9 mouse cellular contexts compared by ENCODE assay signal in genomic region chr11:94832246-94832985, GRCm38 (mm10). TPM values are rescaled to one million over a fixed set of nuclear protein-coding genes. Genes with fewer than 3 reads are reported as not detected.
DNase-seq lines count a peak whose midpoint lies in the region; ATAC-seq lines count a peak whose summit lies in the region.
"Had no signal": no experiment of that assay in that cellular context is flagged by ENCODE, and none has a peak within 500 bp of the region (broad histone marks: within the 10 kb centered on the region; RNA-seq: fewer than 3 reads in every experiment).

No protein-coding gene starts in this region.

- peak; percentile 67 for DNase-seq in forebrain, embryonic 10.5 days (ENCODE audit: extremely low spot score, low spot score)
- DNase-seq in NIH3T3 (ENCODE audit: low read depth): peak; percentile 86
- peak; percentile 84 to 87 for DNase-seq in cerebellum, postnatal 10 days
- DNase-seq in left cerebral cortex, adult 11 months (ENCODE audit: low spot score): peak; percentile 4
- peak; percentile 75 for DNase-seq in mesoderm, embryonic 11.5 days (ENCODE audit: low read depth, low spot score)
- DNase-seq in spleen, postnatal 4 days (ENCODE audit: low spot score in 2 of 2): peak; percentile 50 to 83

- no peak overlapping the region for H3K4me3 ChIP-seq in forebrain, embryonic 10.5 days
- H3K4me3 ChIP-seq in forebrain, embryonic 13.5 days: no peak overlapping the region

- no peak overlapping the region for H3K9ac ChIP-seq in forebrain, embryonic 13.5 days

- no peak overlapping the region for H3K4me2 ChIP-seq in forebrain, embryonic 13.5 days

- no peaks in the 10 kb centered on the region for H3K27me3 ChIP-seq in forebrain, embryonic 10.5 days (ENCODE audit: poor library complexity, severe bottlenecking)
- H3K27me3 ChIP-seq in forebrain, embryonic 13.5 days: no peaks in the 10 kb centered on the region

- H3K36me3 ChIP-seq in forebrain, embryonic 10.5 days (replicated peaks): no peaks in the 10 kb centered on the region
- H3K36me3 ChIP-seq in forebrain, embryonic 13.5 days (ENCODE audit: poor library complexity, severe bottlenecking): no peaks in the 10 kb centered on the region

- WGBS in forebrain, embryonic 10.5 days: 27% methylated on average over 13 of the region's 13 CpGs
- WGBS in forebrain, embryonic 13.5 days: 25% methylated on average over 13 of the region's 13 CpGs

- no peak overlapping the region for H3K27ac ChIP-seq in forebrain, embryonic 10.5 days
- H3K27ac ChIP-seq in forebrain, embryonic 13.5 days: no peak overlapping the region
- H3K27ac ChIP-seq: macrophage had no signal

- no peak for ATAC-seq in forebrain, embryonic 13.5 days
- ATAC-seq in granulocyte monocyte progenitor cell, adult 5-6 weeks (replicated peaks; ENCODE audit: poor library complexity, severe bottlenecking): peak; percentile 62

- no peaks in the 10 kb centered on the region for H3K4me1 ChIP-seq in forebrain, embryonic 10.5 days
- no peaks in the 10 kb centered on the region for H3K4me1 ChIP-seq in forebrain, embryonic 13.5 days

- H3K9me3 ChIP-seq in forebrain, embryonic 10.5 days: no peaks in the 10 kb centered on the region
- no peaks in the 10 kb centered on the region for H3K9me3 ChIP-seq in forebrain, embryonic 13.5 days (replicated peaks)

RNA-seq across cellular contexts. Expression of gene Tmem92, which starts 49.9 kb away (rescaled TPM):
- not detected in 2 replicates for polyA plus RNA-seq in forebrain, embryonic 10.5 days (2016; fragmentation: Nextera tagmentation; extraction: Ambion mirVana)
- not detected in 2 replicates for polyA plus RNA-seq in forebrain, embryonic 13.5 days (2015; fragmentation: Nextera tagmentation; extraction: Ambion mirVana)
- not detected in 2 replicates for total RNA-seq in granulocyte monocyte progenitor cell, adult 5-6 weeks (2014; fragmentation: Nextera tagmentation)
- total RNA-seq in granulocyte monocyte progenitor cell, adult 5-6 weeks (2017): not detected in 2 replicates
- polyA plus RNA-seq: macrophage had no signal

Comparison
In these comparisons a context has a peak if more than half of its experiments do, and no peak if none do; other contexts are left out.
1. DNase-seq: peak in every context shown above with its lines; median percentile 86 in NIH3T3; 86 in cerebellum, postnatal 10 days; 75 in mesoderm, embryonic 11.5 days; 67 in forebrain, embryonic 10.5 days; 66 in spleen, postnatal 4 days; 4 in left cerebral cortex, adult 11 months.